8 mouse cellular contexts compared by ENCODE assay signal in the genomic region with DNA sequence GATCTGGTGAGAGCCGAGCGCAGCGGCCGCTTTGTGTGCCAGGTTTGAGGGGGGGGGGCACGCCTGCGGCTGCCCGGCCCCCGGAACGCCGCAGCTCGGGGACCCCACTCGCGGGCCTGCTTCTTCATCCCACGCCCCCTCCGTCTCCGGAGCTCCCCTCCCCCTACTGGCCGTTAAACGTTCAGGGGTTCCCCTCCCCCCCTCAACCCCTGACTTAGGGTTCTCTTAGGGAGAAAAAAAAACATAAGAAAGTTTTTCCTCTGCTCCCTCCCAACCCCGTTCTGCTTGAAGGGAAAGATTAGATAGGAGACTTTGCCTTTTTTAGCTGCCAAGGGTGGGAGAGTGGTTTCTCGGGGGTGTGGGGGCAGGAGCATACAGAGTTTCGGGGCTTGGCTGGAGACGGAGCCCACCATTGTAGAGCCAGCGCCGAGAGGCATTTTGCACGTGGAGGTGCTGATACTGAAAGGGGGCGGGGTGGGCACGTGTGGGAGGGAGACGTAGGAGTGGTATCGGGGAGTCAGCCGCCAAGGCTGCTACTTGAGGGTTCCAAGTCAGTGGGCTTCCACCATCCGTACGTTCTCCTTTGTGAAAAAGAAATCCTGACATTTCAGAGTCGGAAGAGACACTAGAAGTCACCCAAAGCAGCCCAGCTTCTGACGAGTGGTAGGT. TPM values are rescaled to one million over a fixed set of nuclear protein-coding genes. Genes with fewer than 3 reads are reported as not detected.
DNase-seq lines count a peak whose midpoint lies in the region; ATAC-seq lines count a peak whose summit lies in the region.

No protein-coding gene starts in this region.

- peak overlapping the region; percentile 97 for H3K27ac ChIP-seq in kidney, embryonic 16.5 days (ENCODE audit: low read length)

- ATAC-seq in kidney, embryonic 16.5 days (ENCODE audit: low FRiP score, low TSS enrichment) = no peak
- no peak for ATAC-seq in activated CD4-positive, CD25-positive, alpha-beta regulatory T cell, adult 4 months

- peak overlapping the region; percentile 97 for H3K9ac ChIP-seq in kidney, embryonic 16.5 days (replicated peaks; ENCODE audit: low read length)

- H3K4me3 ChIP-seq in kidney, embryonic 16.5 days (ENCODE audit: low read length) = peak overlapping the region; percentile 99

- 0% methylated on average over 33 of the region's 34 CpGs for WGBS in kidney, embryonic 16.5 days

- peaks cover 20% of the 10 kb centered on the region for H3K4me1 ChIP-seq in kidney, embryonic 16.5 days (ENCODE audit: insufficient read depth, low read length)

- no peaks in the 10 kb centered on the region for H3K27me3 ChIP-seq in kidney, embryonic 16.5 days (ENCODE audit: insufficient read depth, low read length)

- DNase-seq in A20 (ENCODE audit: low read depth, low spot score) (peak; percentile 77), ES-CJ7 (ENCODE audit: low read depth, low spot score) (peak; percentile 66)
- DNase-seq in cerebellum, postnatal 14 days = peak; percentile 29 to 64
- peak; percentile 1 to 4 for DNase-seq in heart, adult 9 months (ENCODE audit: low spot score in 2 of 2)
- peak; percentile 19 for DNase-seq in lung, postnatal 36 days
- DNase-seq in retina, postnatal 1 day = peak; percentile 50

- no peaks in the 10 kb centered on the region for H3K9me3 ChIP-seq in kidney, embryonic 16.5 days (ENCODE audit: low read length)

- H3K36me3 ChIP-seq in kidney, embryonic 16.5 days (ENCODE audit: insufficient read depth, low read length) = peaks cover 4% of the 10 kb centered on the region

- peak overlapping the region; percentile 94 for H3K4me2 ChIP-seq in kidney, embryonic 16.5 days (replicated peaks; ENCODE audit: low read depth, low read length)

RNA-seq across cellular contexts. Expression of a gene that starts 0.9 kb away (rescaled TPM):
- polyA plus RNA-seq in kidney, embryonic 16.5 days (2015; fragmentation: Nextera tagmentation; extraction: Ambion mirVana) = 28.0 and 34.0 TPM in 2 replicates
- 10 to 100 TPM; 24.9 to 27.0 TPM for polyA plus RNA-seq in activated CD4-positive, CD25-positive, alpha-beta regulatory T cell, adult 4 months (2017; shearing (Covaris generic))

RNA-seq across cellular contexts. Expression of a gene that starts 1.0 kb away (rescaled TPM):
- 24.8 and 24.9 TPM in 2 replicates for polyA plus RNA-seq in kidney, embryonic 16.5 days (2015; fragmentation: Nextera tagmentation; extraction: Ambion mirVana)
- 10 to 100 TPM; 15.5 to 16.5 TPM for polyA plus RNA-seq in activated CD4-positive, CD25-positive, alpha-beta regulatory T cell, adult 4 months (2017; shearing (Covaris generic))

Comparison
In these comparisons a context has a peak if more than half of its experiments do, and no peak if none do; other contexts are left out.
1. DNase-seq: peak in every context shown above with its lines; median percentile 77 in A20; 66 in ES-CJ7; 50 in retina, postnatal 1 day; 46 in cerebellum, postnatal 14 days; 19 in lung, postnatal 36 days; 2 in heart, adult 9 months.